Mouse (Mus musculus): ENCODE measurements around the gene Lztr1. TPM values are rescaled to one million over a fixed set of nuclear protein-coding genes. Genes with fewer than 3 reads are reported as not detected.
"Not testable (repeated sequence)": the region's sequence is repeated elsewhere in the genome, so short reads cannot be mapped to it uniquely, and the experiment has no call there.

Lztr1 gene
- polyA plus RNA-seq, 1 experiment = 57.0 TPM

DNA sequence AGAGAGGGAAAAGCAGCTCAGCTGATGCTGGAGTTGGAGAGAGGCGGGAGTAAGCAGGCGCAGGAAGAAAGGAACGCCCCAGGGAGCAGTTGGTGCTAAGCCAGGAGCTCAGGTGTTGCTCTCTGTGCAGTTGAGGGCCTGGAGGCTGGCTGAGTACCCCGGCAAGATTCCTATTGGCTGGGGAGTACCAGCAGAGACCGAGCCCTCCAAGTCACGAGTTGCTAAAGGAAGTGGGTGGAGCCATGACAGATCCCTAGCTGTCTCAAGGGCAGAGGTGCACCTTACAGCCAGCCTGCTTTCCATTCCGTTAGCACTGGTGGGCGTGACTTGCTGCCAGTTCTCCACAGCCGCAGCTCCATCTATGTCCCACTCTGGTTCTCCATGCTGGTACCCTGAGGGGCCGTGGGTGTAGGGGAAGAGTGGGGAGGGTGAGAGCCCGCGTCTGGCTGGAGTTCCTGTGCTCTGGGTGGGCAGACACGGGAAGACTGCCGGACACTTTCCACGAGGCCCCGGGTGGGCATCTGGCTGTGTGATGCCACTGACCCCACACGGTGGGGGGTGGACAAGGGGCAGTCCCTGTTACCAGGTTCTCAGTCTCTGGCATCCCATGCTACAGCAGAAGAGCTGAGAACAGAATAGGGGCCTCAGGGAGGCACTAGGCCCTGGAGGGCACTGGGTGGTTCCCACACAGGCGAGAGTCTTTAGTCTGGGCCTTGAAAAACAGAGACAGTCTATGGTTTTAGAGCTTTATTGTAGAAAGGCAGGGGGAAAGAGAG is 45.6 kb downstream of the Lztr1 start:
- TF ChIP-seq CTCF (IDR thresholded peaks at IDR 0.05; ENCODE audit: low read depth, low read length) = no peak
- TF ChIP-seq POLR2A (IDR thresholded peaks at IDR 0.05; ENCODE audit: borderline replicate concordance, low read depth, low read length) = no peak
- Histone ChIP-seq H3K27ac (ENCODE audit: insufficient read depth, low read depth, low read length) (no peak overlapping the region), H3K4me3 (ENCODE audit: insufficient read depth, low read length) (peak overlapping the region; percentile 31)

DNA sequence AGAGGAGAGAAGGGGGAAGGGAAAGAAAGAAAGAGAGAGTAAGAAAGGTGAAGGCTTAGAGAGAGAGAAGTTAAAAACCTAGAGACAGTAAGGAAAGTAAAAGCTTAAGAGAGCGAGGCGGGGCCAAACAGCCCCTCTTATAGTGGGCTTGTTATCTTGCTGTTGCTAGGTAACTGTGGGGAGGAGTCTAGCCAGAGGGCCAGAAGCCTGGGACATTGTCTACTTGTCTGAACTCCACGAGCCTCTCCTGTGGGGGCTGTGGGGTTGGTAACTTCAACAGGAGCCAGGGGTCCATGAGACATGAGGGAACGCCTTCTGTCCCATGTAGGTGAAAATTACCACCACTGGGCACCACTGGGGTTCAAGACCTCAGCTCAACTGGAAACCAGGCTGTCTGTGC is 46.2 kb downstream of the Lztr1 start:
- not testable (repeated sequence) for H3K27ac ChIP-seq (ENCODE audit: insufficient read depth, low read depth, low read length); H3K4me3 ChIP-seq (ENCODE audit: insufficient read depth, low read length)
- H3K4me1 ChIP-seq (ENCODE audit: control insufficient read depth, insufficient read depth, low read length) = peaks cover 25% of the 10 kb centered on the region

More for the DNA sequence above, 45.6 kb downstream of the Lztr1 start:
- H3K4me1 ChIP-seq (ENCODE audit: control insufficient read depth, insufficient read depth, low read length) = peaks cover 24% of the 10 kb centered on the region

DNA sequence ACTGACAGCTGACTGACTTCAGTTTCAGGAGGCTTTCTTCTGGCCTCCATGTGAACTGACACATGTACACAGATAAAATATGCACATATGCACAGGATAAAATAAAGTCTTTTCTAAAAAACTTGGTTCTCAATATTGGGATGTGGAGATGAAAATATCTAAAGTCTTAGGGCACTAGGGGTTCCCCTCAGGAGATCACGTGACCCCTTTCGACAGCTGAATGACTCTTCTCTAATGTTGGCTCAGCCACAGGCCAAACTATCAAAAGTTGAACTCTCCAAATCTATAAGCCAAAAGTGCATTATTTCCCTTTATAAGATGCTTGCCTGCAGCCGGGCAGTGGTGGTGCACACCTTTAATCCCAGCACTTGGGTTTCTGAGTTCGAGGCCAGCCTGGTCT is 47.7 kb downstream of the Lztr1 start:
- TF ChIP-seq POLR2A (IDR thresholded peaks at IDR 0.05; ENCODE audit: borderline replicate concordance, low read depth, low read length) = no peak
- H3K27ac ChIP-seq (ENCODE audit: insufficient read depth, low read depth, low read length) = no peak overlapping the region
- peaks cover 25% of the 10 kb centered on the region for H3K4me1 ChIP-seq (ENCODE audit: control insufficient read depth, insufficient read depth, low read length)
- H3K4me3 ChIP-seq (ENCODE audit: insufficient read depth, low read length) = no peak overlapping the region

DNA sequence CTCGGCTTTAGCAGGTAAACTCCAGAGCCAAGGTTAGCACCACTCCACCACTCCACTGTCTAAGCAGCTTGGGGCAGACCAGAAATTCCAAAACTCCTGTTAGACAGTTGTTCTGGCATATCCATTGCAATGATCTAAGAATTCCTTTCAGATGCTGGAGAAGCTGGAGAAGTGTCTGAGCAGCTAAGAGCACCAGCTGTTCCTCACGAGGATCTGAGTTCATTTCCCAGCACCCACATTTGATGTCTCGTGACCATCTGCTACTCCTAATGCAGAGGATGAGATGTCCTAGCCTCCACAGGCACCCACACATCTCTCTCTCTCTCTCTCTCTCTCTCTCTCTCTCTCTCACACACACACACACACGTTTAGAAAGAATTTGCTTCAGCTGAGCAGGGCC is 48.4 kb downstream of the Lztr1 start:
- Histone ChIP-seq H3K4me3 (ENCODE audit: insufficient read depth, low read length) (no peak overlapping the region), H3K4me1 (ENCODE audit: control insufficient read depth, insufficient read depth, low read length) (peaks cover 31% of the 10 kb centered on the region), H3K27ac (ENCODE audit: insufficient read depth, low read depth, low read length) (no peak overlapping the region)
- TF ChIP-seq POLR2A (IDR thresholded peaks at IDR 0.05; ENCODE audit: borderline replicate concordance, low read depth, low read length) (no peak), CTCF (IDR thresholded peaks at IDR 0.05; ENCODE audit: low read depth, low read length) (no peak)

DNA sequence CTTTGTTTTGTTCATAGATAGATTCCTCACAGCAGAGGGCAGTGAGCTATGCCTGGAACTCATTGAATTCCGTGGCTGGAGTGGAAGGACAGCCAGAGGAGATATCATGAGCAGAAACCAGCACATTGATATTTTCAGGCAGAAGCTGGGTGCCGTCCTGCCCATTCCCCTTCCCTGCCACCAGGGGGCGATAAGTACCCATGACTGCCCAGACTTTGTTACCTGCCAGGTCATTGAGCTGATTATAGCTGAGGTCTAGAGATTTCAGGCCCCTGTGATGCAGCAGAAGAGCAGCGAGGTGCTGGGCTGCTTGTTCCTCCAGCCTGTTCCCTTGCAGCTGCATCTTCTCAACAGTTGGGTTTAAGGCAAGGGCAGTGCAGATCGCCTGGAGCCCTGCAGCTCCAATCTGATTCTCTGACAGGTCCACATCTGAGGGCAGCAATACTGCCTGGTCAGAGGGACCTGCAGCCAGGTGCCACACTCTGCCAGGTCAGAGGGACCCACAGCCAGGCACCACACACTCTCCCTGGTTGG is 49.5 kb downstream of the Lztr1 start:
- Histone ChIP-seq H3K4me3 (ENCODE audit: insufficient read depth, low read length) (no peak overlapping the region), H3K4me1 (ENCODE audit: control insufficient read depth, insufficient read depth, low read length) (peaks cover 31% of the 10 kb centered on the region), H3K27ac (ENCODE audit: insufficient read depth, low read depth, low read length) (no peak overlapping the region)
- TF ChIP-seq CTCF (IDR thresholded peaks at IDR 0.05; ENCODE audit: low read depth, low read length) (peak; percentile 98), POLR2A (IDR thresholded peaks at IDR 0.05; ENCODE audit: borderline replicate concordance, low read depth, low read length) (no peak)

DNA sequence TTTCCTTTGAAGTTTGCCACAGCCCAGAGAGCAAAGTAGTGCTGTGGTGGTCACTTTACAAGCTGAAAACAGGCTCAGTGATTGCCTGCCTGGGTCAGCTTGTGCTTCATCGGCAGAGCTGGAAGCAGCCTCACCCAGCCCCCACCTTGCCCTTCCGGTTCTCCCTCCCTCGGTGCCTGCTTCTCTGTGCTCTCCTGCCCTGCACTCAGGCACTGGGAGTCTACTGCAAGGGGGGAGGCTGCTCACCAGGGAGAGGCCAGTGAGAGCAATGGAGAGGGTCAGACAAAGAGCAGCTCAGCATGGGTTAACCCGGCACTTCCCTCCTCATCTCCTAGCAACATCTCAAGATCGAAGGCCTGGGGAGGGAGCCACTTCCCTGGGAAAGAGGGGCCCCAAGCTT is 50.3 kb downstream of the Lztr1 start:
- H3K4me1 ChIP-seq (ENCODE audit: control insufficient read depth, insufficient read depth, low read length) = peaks cover 28% of the 10 kb centered on the region
- no peak overlapping the region for H3K27ac ChIP-seq (ENCODE audit: insufficient read depth, low read depth, low read length)
- TF ChIP-seq POLR2A (IDR thresholded peaks at IDR 0.05; ENCODE audit: borderline replicate concordance, low read depth, low read length) = no peak
- no peak for TF ChIP-seq CTCF (IDR thresholded peaks at IDR 0.05; ENCODE audit: low read depth, low read length)
- no peak overlapping the region for H3K4me3 ChIP-seq (ENCODE audit: insufficient read depth, low read length)

DNA sequence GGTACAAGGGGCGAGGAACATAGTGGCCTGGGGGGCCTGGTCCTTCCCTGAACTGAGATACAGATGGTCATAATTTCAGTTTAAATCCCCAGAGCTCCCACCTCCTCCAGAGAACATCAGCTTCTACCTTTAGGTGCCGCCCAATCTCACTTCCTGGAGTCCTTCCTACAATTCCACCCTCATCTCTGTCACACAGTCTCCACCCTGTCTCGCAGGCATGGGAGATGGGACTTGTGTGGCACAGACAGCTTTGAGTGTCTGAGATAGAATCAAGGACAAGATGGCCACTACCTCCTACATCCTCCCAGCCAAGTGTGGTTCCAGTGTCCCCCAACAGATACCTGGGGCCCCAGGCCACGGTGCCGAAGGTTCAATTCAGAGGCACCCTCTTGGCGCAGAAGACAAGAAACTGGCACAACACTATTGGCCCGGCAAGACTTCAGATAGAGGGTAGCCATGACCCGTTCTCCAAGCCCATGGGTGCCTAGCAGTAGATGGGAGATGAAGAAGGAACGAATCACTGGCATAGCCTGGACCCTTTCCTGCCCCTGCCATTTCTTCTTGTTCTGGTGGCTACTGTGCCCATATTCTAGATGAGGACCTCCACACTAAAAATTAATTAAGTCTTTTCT is 51.0 kb downstream of the Lztr1 start:
- peaks cover 22% of the 10 kb centered on the region for H3K4me1 ChIP-seq (ENCODE audit: control insufficient read depth, insufficient read depth, low read length)
- TF ChIP-seq CTCF (IDR thresholded peaks at IDR 0.05; ENCODE audit: low read depth, low read length) = no peak
- no peak for TF ChIP-seq POLR2A (IDR thresholded peaks at IDR 0.05; ENCODE audit: borderline replicate concordance, low read depth, low read length)
- no peak overlapping the region for H3K27ac ChIP-seq (ENCODE audit: insufficient read depth, low read depth, low read length)
- no peak overlapping the region for H3K4me3 ChIP-seq (ENCODE audit: insufficient read depth, low read length)

DNA sequence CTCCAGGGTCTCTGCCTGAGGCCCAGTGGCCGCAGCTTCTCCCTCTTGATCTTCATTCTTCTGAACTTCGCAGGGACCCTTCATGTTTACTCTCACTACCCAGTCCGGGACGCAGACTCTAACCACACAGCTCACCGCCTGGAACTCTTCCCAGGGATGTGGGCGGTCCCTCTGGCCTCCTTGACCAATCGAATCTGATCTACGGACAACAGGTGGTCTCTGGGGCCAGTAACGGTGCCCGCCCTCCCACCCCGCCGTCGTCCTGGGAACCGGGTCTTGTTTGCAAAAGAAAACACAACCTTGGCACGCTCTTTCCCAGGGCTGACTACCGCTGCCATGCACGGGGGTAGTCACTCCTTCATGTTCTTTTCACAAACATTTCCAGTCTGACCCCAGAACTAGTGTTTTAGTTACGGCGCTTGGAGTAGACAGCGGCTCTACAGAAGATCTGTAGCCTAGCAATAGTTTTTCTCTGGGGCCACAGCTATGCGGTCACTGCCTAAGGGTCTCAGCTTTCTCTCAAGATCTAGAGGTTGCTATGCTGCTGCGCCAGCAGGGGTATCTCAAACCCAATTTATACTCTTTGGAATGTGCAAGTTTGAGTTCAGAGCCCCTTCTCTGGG is 52.8 kb downstream of the Lztr1 start, which contains the start of gene Lrrc74b:
TSS of gene Lrrc74b (minus strand) at position 120 of the 623 bp plus-strand sequence.
- Histone ChIP-seq H3K4me3 (ENCODE audit: insufficient read depth, low read length) (no peak within 1 kb of the TSS), H3K27ac (ENCODE audit: insufficient read depth, low read depth, low read length) (no peak within 1 kb of the TSS), H3K4me1 (ENCODE audit: control insufficient read depth, insufficient read depth, low read length) (peaks cover 22% of the 10 kb centered on the region)
- TF ChIP-seq POLR2A (IDR thresholded peaks at IDR 0.05; ENCODE audit: borderline replicate concordance, low read depth, low read length) = no peak
- TF ChIP-seq CTCF (IDR thresholded peaks at IDR 0.05; ENCODE audit: low read depth, low read length) = no peak

DNA sequence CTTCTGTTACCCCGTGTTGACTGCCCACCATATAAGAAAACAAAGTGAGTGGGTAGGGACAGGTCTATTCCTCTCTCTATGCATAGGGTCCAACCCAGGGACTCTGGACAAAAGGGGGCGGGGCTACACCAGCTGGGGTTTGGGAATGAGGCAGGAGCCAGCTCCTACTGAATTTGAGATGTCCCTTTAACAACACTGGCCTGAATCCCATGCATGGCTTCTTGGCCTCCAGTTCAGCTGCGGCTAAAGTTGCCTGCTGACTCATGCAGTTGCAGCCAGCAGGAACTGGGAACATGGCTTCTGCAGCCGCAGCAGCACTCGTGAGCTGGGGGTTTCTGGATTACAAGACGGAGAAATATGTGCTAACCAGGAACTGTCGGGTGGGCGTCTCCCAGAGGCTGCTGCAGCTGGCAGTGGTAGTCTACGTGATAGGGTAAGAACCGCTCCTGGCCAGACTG is 53.3 kb downstream of the Lztr1 start, which contains the start of gene P2rx6:
TSS of gene P2rx6 (plus strand) at position 135 of the 458 bp plus-strand sequence.
- TF ChIP-seq POLR2A (IDR thresholded peaks at IDR 0.05; ENCODE audit: borderline replicate concordance, low read depth, low read length) = no peak
- no peak for TF ChIP-seq CTCF (IDR thresholded peaks at IDR 0.05; ENCODE audit: low read depth, low read length)
- H3K27ac ChIP-seq (ENCODE audit: insufficient read depth, low read depth, low read length) = no peak within 1 kb of the TSS
- peaks cover 20% of the 10 kb centered on the region for H3K4me1 ChIP-seq (ENCODE audit: control insufficient read depth, insufficient read depth, low read length)
- no peak within 1 kb of the TSS for H3K4me3 ChIP-seq (ENCODE audit: insufficient read depth, low read length)

DNA sequence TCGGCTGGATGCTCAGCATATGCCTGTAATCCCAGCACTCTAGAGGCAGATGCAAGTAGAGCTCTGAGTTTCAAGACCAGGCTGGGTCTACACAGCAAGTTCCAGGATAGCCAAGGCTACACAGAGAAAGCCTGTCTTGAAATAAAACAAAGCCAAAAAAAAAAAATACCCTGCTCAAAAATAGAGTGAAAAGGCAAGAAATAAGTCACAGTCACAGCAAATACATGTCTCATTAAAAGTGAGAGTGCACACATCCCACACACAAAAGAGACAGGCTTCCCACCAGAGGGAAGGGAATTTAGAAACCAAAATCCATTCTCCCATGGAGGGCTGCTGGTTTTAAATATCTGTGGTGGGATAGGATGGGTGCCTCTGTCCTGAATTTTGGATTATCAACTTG is 55.1 kb downstream of the Lztr1 start:
- no peak for TF ChIP-seq POLR2A (IDR thresholded peaks at IDR 0.05; ENCODE audit: borderline replicate concordance, low read depth, low read length)
- TF ChIP-seq CTCF (IDR thresholded peaks at IDR 0.05; ENCODE audit: low read depth, low read length) = no peak
- Histone ChIP-seq H3K27ac (ENCODE audit: insufficient read depth, low read depth, low read length) (no peak overlapping the region), H3K4me3 (ENCODE audit: insufficient read depth, low read length) (no peak overlapping the region), H3K4me1 (ENCODE audit: control insufficient read depth, insufficient read depth, low read length) (peaks cover 13% of the 10 kb centered on the region)
